Mouse (Mus musculus) right cerebral cortex, postnatal 36 days (tissue): Measurements from ENCODE around the gene Pitpnm3.
A peak's percentile ranks its signal among the peaks of the same experiment; 100 is the strongest.
"Not testable (repeated sequence)": the region's sequence is repeated elsewhere in the genome, so short reads cannot be mapped to it uniquely, and the experiment has no call there.

Experiments used
- DNase-seq, 2 experiments: peaks; one replicate each; pipeline ENCODE4 v3.0.0; 2022; ENCODE audit warnings: low spot score in 2 of 2, mixed read lengths in 1 of 2

Pitpnm3 gene

GRCm38 (mm10) chr11:72135383-72136158, at the start of gene Pitpnm3:
Gene Pitpnm3, minus strand, starts transcription at chr11:72135778.
- peak; percentile 21 to 43 for DNase-seq

- no peak for DNase-seq
Observed at GRCm38 (mm10) chr11:72184252-72184651, 48.7 kb upstream of the Pitpnm3 start.

GRCm38 (mm10) chr11:72181136-72181535, 45.6 kb upstream of the Pitpnm3 start:
- DNase-seq, result no peak

- no peak for DNase-seq
Observed at GRCm38 (mm10) chr11:72180556-72180955, 45.0 kb upstream of the Pitpnm3 start.

- no peak for DNase-seq
Observed at GRCm38 (mm10) chr11:72176553-72176952, 41.0 kb upstream of the Pitpnm3 start.

- DNase-seq, result no peak
Observed at GRCm38 (mm10) chr11:72175966-72176365, 40.4 kb upstream of the Pitpnm3 start.

- DNase-seq, result no peak
Observed at GRCm38 (mm10) chr11:72174721-72175120, 39.1 kb upstream of the Pitpnm3 start.

- no peak for DNase-seq
Observed at GRCm38 (mm10) chr11:72173506-72173905, 37.9 kb upstream of the Pitpnm3 start.

- DNase-seq, result not testable (repeated sequence)
Observed at GRCm38 (mm10) chr11:72171906-72172305, 36.3 kb upstream of the Pitpnm3 start.

- no peak for DNase-seq
Observed at GRCm38 (mm10) chr11:72169871-72170270, 34.3 kb upstream of the Pitpnm3 start.

GRCm38 (mm10) chr11:72163198-72163597, 27.6 kb upstream of the Pitpnm3 start:
- no peak for DNase-seq

- peak in 1 of 2 experiments; percentile 32 for DNase-seq
Observed at GRCm38 (mm10) chr11:72156624-72157023, 21.0 kb upstream of the Pitpnm3 start.

- no peak for DNase-seq
Observed at GRCm38 (mm10) chr11:72155981-72156428, 20.4 kb upstream of the Pitpnm3 start.

- peak; percentile 54 to 66 for DNase-seq
Observed at GRCm38 (mm10) chr11:72155186-72155980, 19.8 kb upstream of the Pitpnm3 start.

- no peak for DNase-seq
Observed at GRCm38 (mm10) chr11:72153122-72153862, 17.7 kb upstream of the Pitpnm3 start.

GRCm38 (mm10) chr11:72151120-72151519, 15.5 kb upstream of the Pitpnm3 start:
- DNase-seq, result no peak

- DNase-seq, result no peak
Observed at GRCm38 (mm10) chr11:72147910-72148309, 12.3 kb upstream of the Pitpnm3 start.

GRCm38 (mm10) chr11:72145877-72146248, 10.3 kb upstream of the Pitpnm3 start:
- no peak for DNase-seq

- DNase-seq, result no peak
Observed at GRCm38 (mm10) chr11:72145182-72145876, 9.8 kb upstream of the Pitpnm3 start.

GRCm38 (mm10) chr11:72142889-72143288, 7.3 kb upstream of the Pitpnm3 start:
- DNase-seq, result no peak

GRCm38 (mm10) chr11:72140198-72140597, 4.6 kb upstream of the Pitpnm3 start:
- no peak for DNase-seq
